Mouse (Mus musculus): ENCODE results near the gene Cby3.

DNA sequence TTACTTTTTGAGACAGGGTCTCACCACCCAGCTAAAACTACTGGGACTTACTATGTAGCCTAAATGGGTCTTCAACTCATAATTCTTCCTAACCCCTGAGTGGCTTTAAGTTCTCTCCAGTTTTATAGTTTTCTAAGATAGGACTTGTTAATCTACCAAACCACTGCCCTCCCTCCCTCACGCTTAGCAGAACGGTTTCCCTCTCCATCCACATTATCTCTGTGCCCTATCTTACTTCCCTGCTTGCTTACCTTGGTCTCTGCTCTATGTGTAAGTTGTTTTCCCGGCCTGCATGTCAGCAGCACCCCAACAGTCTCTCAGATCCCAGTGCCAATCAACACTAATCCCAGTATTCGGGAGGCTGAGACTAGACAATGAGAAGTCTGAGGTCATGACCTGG, 17.4 kb upstream of the Cby3 start:
- TF ChIP-seq CTCF (IDR thresholded peaks at IDR 0.05; ENCODE audit: low read depth) (no peak), EP300 (IDR thresholded peaks at IDR 0.05; ENCODE audit: low read depth) (no peak)

Data from heart, postnatal 0 days (tissue).